ENCODE assay signal across 16 mouse cellular contexts in genomic region chr2:58672520-58672919, GRCm38 (mm10).
"Had no signal": no experiment of that assay in that cellular context is flagged by ENCODE, and none has a peak within 500 bp of the region (broad histone marks: within the 10 kb centered on the region; RNA-seq: fewer than 3 reads in every experiment).

No protein-coding gene starts in this region.

- ATAC-seq: liver, postnatal 0 days; midbrain, embryonic 13.5 days had no signal

- H3K27ac ChIP-seq: liver, embryonic 15.5 days; lung, embryonic 15.5 days; macrophage; midbrain, embryonic 13.5 days; midbrain, embryonic 15.5 days; neural tube, embryonic 12.5 days; stomach, embryonic 15.5 days; stomach, postnatal 0 days had no signal

- H3K36me3 ChIP-seq: liver, embryonic 15.5 days; lung, embryonic 15.5 days; midbrain, embryonic 15.5 days; neural tube, embryonic 12.5 days; stomach, embryonic 15.5 days had no signal

- H3K9ac ChIP-seq: liver, embryonic 15.5 days; liver, postnatal 0 days; lung, embryonic 15.5 days; midbrain, embryonic 13.5 days; midbrain, embryonic 15.5 days; neural tube, embryonic 12.5 days; stomach, embryonic 15.5 days had no signal

- H3K4me3 ChIP-seq: liver, embryonic 15.5 days; lung, embryonic 15.5 days; megakaryocyte, embryonic 14.5 days; midbrain, embryonic 13.5 days; midbrain, embryonic 15.5 days; neural tube, embryonic 12.5 days; stomach, embryonic 15.5 days had no signal

- H3K4me1 ChIP-seq: liver, embryonic 15.5 days; lung, embryonic 15.5 days; megakaryocyte, embryonic 14.5 days; midbrain, embryonic 13.5 days; midbrain, embryonic 15.5 days; neural tube, embryonic 12.5 days; stomach, embryonic 15.5 days had no signal

- H3K4me2 ChIP-seq: liver, embryonic 15.5 days; lung, embryonic 15.5 days; midbrain, embryonic 11.5 days; midbrain, embryonic 13.5 days; midbrain, embryonic 15.5 days; neural tube, embryonic 12.5 days; stomach, embryonic 15.5 days had no signal

- H3K9me3 ChIP-seq: lung, embryonic 15.5 days; midbrain, embryonic 13.5 days; midbrain, embryonic 15.5 days; stomach, embryonic 15.5 days had no signal

- H3K27me3 ChIP-seq: liver, embryonic 15.5 days; lung, embryonic 15.5 days; megakaryocyte, embryonic 14.5 days; midbrain, embryonic 13.5 days; midbrain, embryonic 15.5 days; neural tube, embryonic 12.5 days; stomach, embryonic 15.5 days had no signal

- DNase-seq: liver, postnatal 0 days; lung, adult 2 months; right cerebral cortex, postnatal 14 days; thymus, adult 2 months; thymus, postnatal 25 days; thymus, postnatal 4 days had no signal
